Mouse (Mus musculus): ENCODE measurements around the gene Mkrn3. TPM values are rescaled to one million over a fixed set of nuclear protein-coding genes. Genes with fewer than 3 reads are reported as not detected.

Mkrn3 gene
- polyA plus RNA-seq, 1 experiment from 2014 or later: 0.22 TPM

Other genes starting within 250 kb of the Mkrn3 start
- gene Ndn, start 73.6 kb downstream of the Mkrn3 start, polyA plus RNA-seq (2015; fragmentation: Nextera tagmentation; extraction: Ambion mirVana): 3.9 and 5.1 TPM in 2 replicates
- gene Magel2, start 43.1 kb downstream of the Mkrn3 start, polyA plus RNA-seq (2015; fragmentation: Nextera tagmentation; extraction: Ambion mirVana): 0.06 and 0.12 TPM in 2 replicates
- gene Peg12, start 44.4 kb upstream of the Mkrn3 start, polyA plus RNA-seq (2015; fragmentation: Nextera tagmentation; extraction: Ambion mirVana): 1.3 TPM in 2 replicates